8 mouse cellular contexts compared by ENCODE assay signal in the genomic region with DNA sequence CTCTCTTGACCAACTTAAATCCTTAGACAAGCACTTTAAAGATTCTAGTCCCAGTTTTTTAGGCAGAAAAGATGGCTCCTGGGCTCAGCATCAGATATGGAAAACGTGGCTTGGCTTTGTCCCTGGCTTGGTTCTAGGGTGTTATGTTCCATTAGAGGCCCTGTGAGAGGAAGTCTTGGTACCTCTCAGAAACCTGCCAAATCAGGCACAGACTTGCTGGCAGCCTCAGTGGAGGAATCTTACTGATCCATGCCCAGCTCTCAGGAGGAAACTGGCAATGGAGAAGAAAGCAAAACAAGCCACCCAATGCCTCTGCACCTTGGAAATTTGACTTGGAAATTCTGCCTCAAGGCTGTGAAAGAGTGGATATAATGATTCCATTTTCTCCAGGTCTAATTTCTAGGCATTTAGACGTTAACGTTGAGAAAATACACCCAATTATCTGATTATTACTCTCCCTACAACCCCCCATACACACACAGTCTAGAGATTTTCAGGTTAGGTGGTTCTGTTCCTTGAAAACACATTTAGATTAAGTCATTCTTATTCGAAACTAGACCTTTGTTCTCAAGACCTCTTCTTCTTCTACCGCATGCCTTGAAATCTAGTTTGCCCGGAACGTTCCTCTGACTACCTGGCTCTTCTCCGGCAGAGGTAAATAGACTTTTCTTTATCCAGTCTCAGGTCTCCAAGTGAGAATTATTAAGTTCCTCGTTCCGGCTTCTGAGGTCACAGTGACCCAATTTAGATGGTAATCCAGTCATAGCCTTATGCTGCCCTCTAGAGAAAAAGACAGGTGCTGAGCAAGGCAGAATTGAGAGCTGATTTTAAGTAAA. TPM values are rescaled to one million over a fixed set of nuclear protein-coding genes. Genes with fewer than 3 reads are reported as not detected.
A peak's percentile ranks its signal among the peaks of the same experiment; 100 is the strongest.
DNase-seq lines count a peak whose midpoint lies in the region; ATAC-seq and TF ChIP-seq lines count a peak whose summit lies in the region.

No protein-coding gene starts in this region.

- 0 out of 2 replicates have a peak, but pooled peaks cover 6% of the 10 kb centered on the region for H3K36me3 ChIP-seq in hindbrain, postnatal 0 days (ENCODE audit: insufficient read depth, low read length)
- no peaks in the 10 kb centered on the region for H3K36me3 ChIP-seq in lung, embryonic 16.5 days (ENCODE audit: control insufficient read depth, insufficient read depth, low read length)

- no peaks in the 10 kb centered on the region for H3K4me1 ChIP-seq in hindbrain, postnatal 0 days (ENCODE audit: insufficient read depth, low read length)
- peaks cover 6% of the 10 kb centered on the region for H3K4me1 ChIP-seq in lung, embryonic 16.5 days (replicated peaks; ENCODE audit: control insufficient read depth, insufficient read depth, low read length)

- H3K27ac ChIP-seq in layer of hippocampus, adult 2 months = peak overlapping the region; percentile 43
- peak overlapping the region; percentile 58; the same call in 1 of the 2 replicates for H3K27ac ChIP-seq in hindbrain, postnatal 0 days
- H3K27ac ChIP-seq in lung, embryonic 16.5 days (ENCODE audit: low read length) = no peak overlapping the region

- H3K4me3 ChIP-seq in layer of hippocampus, adult 2 months = no peak overlapping the region
- H3K4me3 ChIP-seq in hindbrain, postnatal 0 days (ENCODE audit: low read length) = no peak overlapping the region
- no peak overlapping the region for H3K4me3 ChIP-seq in lung, embryonic 16.5 days (ENCODE audit: low read length)

- peak overlapping the region; percentile 34; the same call in 1 of the 2 replicates for H3K4me2 ChIP-seq in hindbrain, postnatal 0 days (ENCODE audit: low read depth, low read length)
- H3K4me2 ChIP-seq in lung, embryonic 16.5 days (ENCODE audit: low read depth, low read length) = no peak overlapping the region

- H3K9me3 ChIP-seq in hindbrain, postnatal 0 days (ENCODE audit: low read length) = no peaks in the 10 kb centered on the region
- no peaks in the 10 kb centered on the region for H3K9me3 ChIP-seq in lung, embryonic 16.5 days (ENCODE audit: control insufficient read depth, low read length)

- peak in 1 of 2 experiments; percentile 30 for DNase-seq in layer of hippocampus, adult 2 months (ENCODE audit: low spot score in 2 of 2)
- no peak for DNase-seq in layer of hippocampus, postnatal 36 days
- peak; percentile 70 for DNase-seq in adipocyte (ENCODE audit: low spot score)
- peak; percentile 54 for DNase-seq in fibroblast of lung, adult 2 months (ENCODE audit: low read depth)
- peak; percentile 85 for DNase-seq in hindbrain, postnatal 0 days (ENCODE audit: low spot score)
- peak; percentile 42 for DNase-seq in skeletal muscle tissue, adult 2 months (ENCODE audit: low read depth, low spot score)
- no peak for DNase-seq in testis, postnatal 10 days (ENCODE audit: low spot score)

- no peaks in the 10 kb centered on the region for H3K27me3 ChIP-seq in hindbrain, postnatal 0 days (ENCODE audit: insufficient read depth, low read length)
- no peaks in the 10 kb centered on the region for H3K27me3 ChIP-seq in lung, embryonic 16.5 days (ENCODE audit: control insufficient read depth, insufficient read depth, low read depth, low read length)

- peak; percentile 80 for ATAC-seq in hindbrain, postnatal 0 days
- ATAC-seq in lung, embryonic 16.5 days (ENCODE audit: low read depth) = peak; percentile 46; the same call in 1 of the 2 replicates

- H3K9ac ChIP-seq in hindbrain, postnatal 0 days (replicated peaks; ENCODE audit: low read length) = no peak overlapping the region
- H3K9ac ChIP-seq in lung, embryonic 16.5 days (ENCODE audit: low read length) = no peak overlapping the region

- peak; percentile 91 for TF ChIP-seq CTCF in layer of hippocampus, adult 2 months (conservative IDR thresholded peaks at IDR 0.05)
- peak; percentile 79 for TF ChIP-seq CTCF in hindbrain, postnatal 0 days (IDR thresholded peaks at IDR 0.05; ENCODE audit: low read depth)

- WGBS in hindbrain, postnatal 0 days = 20% methylated on average over 10 of the region's 10 CpGs
- 35% methylated on average over 10 of the region's 10 CpGs for WGBS in lung, embryonic 16.5 days

RNA-seq across cellular contexts. Expression of a gene that starts 7.6 kb away (rescaled TPM):
- total RNA-seq in layer of hippocampus, adult 2 months (2021) = 1 to 10 TPM; 5.7 to 6.5 TPM
- 1 to 10 TPM; 5.4 to 6.0 TPM for total RNA-seq in layer of hippocampus, postnatal 36 days (2021)
- total RNA-seq in hindbrain, postnatal 0 days (2014; rRNA removed) = 3.3 and 3.5 TPM in 2 replicates
- 3.2 TPM in 2 replicates for polyA plus RNA-seq in hindbrain, postnatal 0 days (2015; fragmentation: Nextera tagmentation; extraction: Ambion mirVana)
- polyA plus RNA-seq in lung, embryonic 16.5 days (2015; fragmentation: Nextera tagmentation; extraction: Ambion mirVana) = 8.1 and 8.4 TPM in 2 replicates

RNA-seq across cellular contexts. Expression of a gene that starts 29.6 kb away (rescaled TPM):
- total RNA-seq in layer of hippocampus, adult 2 months (2021) = 10 to 100 TPM; 29.6 to 31.9 TPM
- total RNA-seq in layer of hippocampus, postnatal 36 days (2021) = 10 to 100 TPM; 24.7 to 25.1 TPM
- total RNA-seq in hindbrain, postnatal 0 days (2014; rRNA removed) = 22.4 and 22.9 TPM in 2 replicates
- polyA plus RNA-seq in hindbrain, postnatal 0 days (2015; fragmentation: Nextera tagmentation; extraction: Ambion mirVana) = 32.2 and 33.5 TPM in 2 replicates
- 27.9 and 29.7 TPM in 2 replicates for polyA plus RNA-seq in lung, embryonic 16.5 days (2015; fragmentation: Nextera tagmentation; extraction: Ambion mirVana)

RNA-seq across cellular contexts. Expression of a gene that starts 49.0 kb away (rescaled TPM):
- under 1 TPM in 1 of 2 experiments, not detected in 1; 0.26 TPM for total RNA-seq in layer of hippocampus, adult 2 months (2021)
- under 1 TPM in 1 of 2 experiments, not detected in 1; 0.40 TPM for total RNA-seq in layer of hippocampus, postnatal 36 days (2021)
- total RNA-seq in hindbrain, postnatal 0 days (2014; rRNA removed) = 0.42 TPM in 1 of 2 replicates, not detected in the other
- polyA plus RNA-seq in hindbrain, postnatal 0 days (2015; fragmentation: Nextera tagmentation; extraction: Ambion mirVana) = 0.39 and 0.68 TPM in 2 replicates
- polyA plus RNA-seq in lung, embryonic 16.5 days (2015; fragmentation: Nextera tagmentation; extraction: Ambion mirVana) = 1.1 and 1.2 TPM in 2 replicates

Comparison
In these comparisons a context has a peak if more than half of its experiments do, and no peak if none do; other contexts are left out.
1. DNase-seq: peak in adipocyte (single experiment), fibroblast of lung, adult 2 months (single experiment), hindbrain, postnatal 0 days (single experiment) and skeletal muscle tissue, adult 2 months (single experiment); none in layer of hippocampus, postnatal 36 days (0 of 2) and testis, postnatal 10 days (single experiment).